Mouse (Mus musculus) activated CD4-positive, CD25-positive, alpha-beta regulatory T cell, adult 4 months (primary cell): ENCODE results near the gene Bcl2. TPM values are rescaled to one million over a fixed set of nuclear protein-coding genes. Genes with fewer than 3 reads are reported as not detected.
A peak's percentile ranks its signal among the peaks of the same experiment; 100 is the strongest.

Experiments
- ATAC-seq: one replicate; pipeline ENCODE4 v1.8.0; 2017
- polyA plus RNA-seq, 2 experiments: library from polyadenylated mRNA; unstranded; fragments of 100-300 nt; shearing (Covaris generic); gene quantifications; one replicate each; pipeline ENCODE4 v1.2.1; 2017

Bcl2 gene
- polyA plus RNA-seq, 2 experiments from 2014 or later, result 116 to 146 TPM

DNA sequence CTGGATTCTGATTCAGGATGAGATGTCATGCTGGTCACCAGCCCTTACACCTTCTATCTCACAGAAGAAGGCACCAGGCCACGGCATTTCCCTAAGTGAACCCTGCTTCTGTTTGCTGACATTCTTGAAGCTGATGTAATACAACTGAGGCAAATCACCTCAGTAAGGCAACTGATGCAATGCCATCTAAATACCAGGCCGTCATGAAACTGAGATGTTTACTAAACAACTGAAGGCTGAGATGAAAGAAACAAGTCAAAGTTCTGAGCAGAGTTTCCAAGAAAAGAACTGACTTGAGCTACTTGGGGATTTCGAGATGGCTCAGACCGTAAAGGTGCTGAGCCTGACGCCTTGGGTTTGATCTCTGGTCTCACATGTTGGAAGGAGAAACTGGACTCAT, 97.1 kb downstream of the Bcl2 start:
- ATAC-seq, result no peak

DNA sequence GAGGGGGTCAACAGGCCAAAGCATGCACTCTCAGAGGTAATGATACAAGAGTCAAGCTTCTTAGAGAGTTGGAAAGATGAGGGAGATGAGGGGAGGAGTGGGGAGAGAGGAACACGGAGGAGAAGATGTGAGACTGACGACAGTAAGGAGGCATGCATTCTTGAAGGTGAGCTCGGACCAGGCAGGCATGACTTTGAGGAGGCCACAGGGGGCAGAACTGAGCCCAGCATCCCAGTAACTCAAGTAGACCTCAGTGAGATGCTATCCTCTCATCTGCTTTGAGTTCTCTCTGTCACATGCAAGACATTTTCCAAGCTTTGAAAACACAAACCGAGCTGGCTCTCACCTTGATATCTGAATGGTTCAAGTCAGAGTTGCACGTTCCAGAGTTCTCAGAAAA, 100.7 kb downstream of the Bcl2 start:
- ATAC-seq, result no peak

DNA sequence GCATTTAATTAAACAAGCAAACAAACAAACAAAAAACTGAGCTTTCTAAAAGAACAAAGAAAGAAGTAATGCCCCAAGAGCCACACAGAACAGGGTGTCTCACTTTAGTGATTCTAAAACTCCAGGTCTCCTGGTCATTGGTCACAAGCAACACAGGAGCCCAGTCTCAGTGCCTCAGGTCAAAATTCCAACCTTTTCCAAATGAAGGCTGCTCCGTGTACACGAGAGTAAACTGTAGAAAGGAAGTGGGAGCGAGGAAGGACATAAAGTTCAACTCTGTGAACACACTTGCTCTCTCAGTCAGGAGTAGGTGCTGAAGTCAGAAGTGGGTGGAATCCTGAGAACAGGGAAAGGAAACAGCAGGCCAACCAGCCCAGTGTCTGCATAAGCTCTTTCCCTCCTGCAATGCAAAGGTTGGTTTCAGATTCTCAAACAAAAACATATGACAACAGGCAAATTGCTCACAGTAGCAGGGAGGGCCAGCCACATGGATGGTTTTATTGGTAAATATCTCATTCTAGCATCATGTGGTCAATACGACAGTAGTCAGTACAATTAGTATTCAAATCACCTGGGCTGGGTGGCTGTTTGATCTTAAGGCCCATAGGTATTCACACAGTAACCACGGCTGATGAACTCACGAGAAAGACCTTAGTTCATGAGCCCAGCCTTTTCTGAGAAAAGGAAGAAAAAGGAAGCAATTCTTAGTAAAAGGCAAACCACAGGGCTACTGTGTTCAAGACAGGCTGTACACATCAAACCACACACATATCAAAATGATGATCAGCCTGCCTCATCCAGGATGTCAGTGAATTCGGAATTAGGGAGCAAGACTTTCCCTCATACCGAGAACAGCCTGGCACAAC, 101.7 kb downstream of the Bcl2 start:
- peak; percentile 76 for ATAC-seq

GRCm38 (mm10) chr1:106611246-106611645, 102.8 kb downstream of the Bcl2 start:
- ATAC-seq, result no peak

DNA sequence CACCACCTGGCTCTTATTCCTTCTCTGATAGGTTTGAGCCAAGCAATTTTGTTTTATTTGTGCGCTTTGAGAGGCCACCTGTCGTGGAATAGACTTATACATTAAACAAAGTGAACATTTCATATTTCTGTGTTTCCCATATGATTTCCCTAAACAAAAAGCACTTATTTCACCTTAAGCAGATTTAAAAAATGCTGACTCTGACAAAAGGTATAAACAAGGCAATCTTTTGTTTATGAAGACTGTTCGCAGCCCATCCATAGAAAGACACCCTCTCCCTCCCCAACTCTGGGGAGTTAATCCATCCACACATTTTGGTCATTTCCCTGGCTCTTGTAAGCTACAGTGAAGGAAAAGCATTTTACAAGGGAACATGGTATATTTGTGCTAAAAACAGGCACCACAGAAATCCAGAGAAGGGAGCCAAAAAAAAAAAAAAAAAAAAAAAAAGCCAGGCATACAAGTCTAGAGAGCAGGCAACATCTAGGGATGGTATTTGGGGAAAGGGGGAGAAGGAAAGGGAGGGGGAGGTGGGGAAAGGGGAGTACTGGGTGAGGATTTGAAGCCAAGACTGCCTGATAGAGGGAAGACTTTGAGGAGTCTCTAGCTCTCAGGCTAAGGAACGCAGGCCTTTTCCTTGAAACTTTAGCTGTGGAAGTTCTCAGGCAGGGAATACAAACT, 105.8 kb downstream of the Bcl2 start:
- no peak for ATAC-seq

- peak; percentile 30 for ATAC-seq
These were observed 107.1 kb downstream of the Bcl2 start for GRCm38 (mm10) chr1:106606951-106607350.

GRCm38 (mm10) chr1:106603406-106603805, 110.7 kb downstream of the Bcl2 start:
- ATAC-seq, result no peak

DNA sequence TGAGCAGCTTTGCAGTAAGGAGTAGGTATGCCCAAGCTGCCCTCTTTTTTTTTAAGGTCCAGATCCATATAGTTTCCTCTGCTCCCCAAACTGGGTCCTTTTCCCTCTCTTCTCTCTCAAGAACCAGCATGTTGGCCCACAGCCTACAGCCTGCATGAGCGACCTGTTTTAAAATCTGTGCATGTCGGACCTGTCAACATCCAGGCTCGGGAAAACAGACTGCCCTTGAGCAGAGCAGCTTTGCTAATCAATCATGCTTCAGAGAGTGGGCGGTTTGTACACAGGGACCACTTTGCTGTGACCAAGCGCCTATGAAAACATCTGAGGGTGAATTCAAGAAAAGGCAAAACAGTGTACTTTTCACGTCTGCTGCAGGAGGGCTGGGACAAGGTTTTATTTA, 111.1 kb downstream of the Bcl2 start:
- no peak for ATAC-seq

- no peak for ATAC-seq
These were observed 111.5 kb downstream of the Bcl2 start for GRCm38 (mm10) chr1:106602536-106602935.

DNA sequence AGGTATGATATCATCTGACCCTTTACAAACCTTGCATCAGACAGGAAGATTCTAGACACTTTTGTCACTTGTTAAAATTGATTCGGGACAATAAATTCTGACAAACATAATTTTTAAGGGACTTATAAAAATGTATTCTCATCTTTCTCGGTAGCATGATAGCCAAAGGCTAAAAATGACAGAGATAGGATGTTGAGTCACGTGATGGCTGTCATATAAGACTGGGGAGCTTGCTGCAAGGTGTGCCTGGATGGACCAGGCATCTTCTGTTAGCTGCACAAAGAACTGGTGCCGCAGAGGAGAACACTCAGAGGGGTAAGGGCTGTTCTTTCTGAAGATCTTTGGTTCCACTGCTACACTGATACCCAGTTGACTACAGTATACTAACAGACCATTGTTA, 112.8 kb downstream of the Bcl2 start:
- peak; percentile 33 for ATAC-seq

DNA sequence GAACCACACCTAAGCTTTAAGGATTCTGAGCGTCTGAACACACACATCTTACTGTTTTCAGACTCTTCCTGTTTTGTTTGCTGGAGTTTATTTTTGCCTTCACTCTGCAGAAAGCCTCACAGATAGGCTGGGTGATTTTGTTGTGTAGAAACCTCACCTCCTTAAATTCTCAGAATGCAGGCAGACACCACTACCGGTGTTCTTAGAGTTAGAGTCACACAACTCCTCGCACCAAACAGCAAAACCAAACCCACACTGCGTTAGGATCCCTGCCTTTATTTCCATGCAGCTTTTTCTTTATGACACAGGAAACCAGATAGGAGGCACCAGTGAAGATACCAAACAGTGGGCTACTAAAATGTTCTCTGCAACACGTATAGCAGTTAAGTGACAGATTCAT, 113.2 kb downstream of the Bcl2 start:
- ATAC-seq, result peak; percentile 73

- ATAC-seq, result no peak
These were observed 115.8 kb downstream of the Bcl2 start for GRCm38 (mm10) chr1:106598292-106598583.

GRCm38 (mm10) chr1:106597575-106598291, 116.3 kb downstream of the Bcl2 start:
- ATAC-seq, result no peak

DNA sequence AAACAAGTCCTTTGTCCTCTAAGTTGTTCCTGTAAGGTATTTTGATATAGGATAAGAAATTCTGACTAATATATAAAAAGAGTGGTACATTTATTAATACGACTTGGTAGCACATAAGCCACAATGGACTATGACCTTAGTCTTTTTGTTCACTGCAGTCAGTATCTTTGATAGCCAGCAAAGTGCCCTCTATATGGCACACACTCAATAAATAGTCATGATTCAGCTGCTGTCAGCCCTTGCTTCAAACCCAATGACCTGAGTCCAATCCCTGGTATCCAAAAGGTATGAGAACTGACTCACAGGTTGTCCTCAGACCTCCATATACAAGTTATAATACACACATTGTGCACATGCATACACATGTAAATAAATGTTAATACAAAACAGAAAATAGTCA, 117.7 kb downstream of the Bcl2 start:
- ATAC-seq, result no peak

- no peak for ATAC-seq
These were observed 118.7 kb downstream of the Bcl2 start for GRCm38 (mm10) chr1:106595286-106595885.

- ATAC-seq, result no peak
These were observed 122.8 kb downstream of the Bcl2 start for GRCm38 (mm10) chr1:106591180-106591774.

GRCm38 (mm10) chr1:106589141-106589540, 124.9 kb downstream of the Bcl2 start:
- no peak for ATAC-seq

DNA sequence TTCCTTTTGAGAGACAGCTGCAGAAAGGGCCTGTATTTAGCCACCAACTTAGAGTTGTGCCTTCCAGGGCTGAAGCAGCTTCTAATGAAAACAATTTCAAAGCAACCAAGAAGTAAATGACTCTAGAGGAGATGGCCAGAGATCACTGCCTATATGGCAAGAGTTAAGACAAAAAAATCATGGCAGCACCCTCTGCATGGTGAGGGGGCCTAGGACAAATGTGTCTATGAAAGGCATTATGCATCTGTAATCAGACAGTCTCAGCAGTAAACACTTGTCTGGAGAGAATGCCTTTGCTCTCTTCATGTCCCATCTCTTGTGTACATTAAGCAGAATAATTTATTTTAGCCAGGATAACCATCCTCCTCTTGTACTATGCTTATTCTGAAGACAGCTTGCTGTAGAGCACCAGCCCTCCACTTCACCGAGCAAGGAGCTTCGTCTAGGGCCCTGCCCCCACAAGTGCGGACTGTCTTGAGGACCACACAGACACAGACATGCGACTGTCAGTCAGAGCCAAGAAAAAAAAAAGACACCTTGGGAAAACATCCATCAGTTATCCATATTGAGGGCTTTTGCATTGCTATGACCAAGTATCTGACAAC, 126.1 kb downstream of the Bcl2 start:
- no peak for ATAC-seq

DNA sequence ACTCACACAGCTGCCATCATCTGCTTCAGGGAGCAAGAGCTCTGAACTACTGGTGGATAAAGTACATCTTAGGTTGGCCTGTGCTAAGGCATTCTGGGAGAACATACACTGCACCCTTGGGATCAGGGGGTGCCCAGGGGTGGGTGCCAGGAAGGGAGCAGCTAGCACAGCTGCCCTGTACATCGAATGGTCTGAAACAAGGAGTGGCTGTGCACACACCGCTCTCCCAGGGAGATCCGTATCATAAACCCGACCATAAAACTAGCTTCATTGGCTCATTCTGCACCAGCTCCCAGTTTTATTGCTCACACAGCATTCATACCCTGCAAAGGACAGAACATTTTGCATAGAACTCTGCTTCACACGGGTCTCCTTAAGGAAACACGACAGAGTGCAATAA, 127.3 kb downstream of the Bcl2 start:
- ATAC-seq, result no peak

- ATAC-seq, result no peak
These were observed 128.7 kb downstream of the Bcl2 start for GRCm38 (mm10) chr1:106585349-106585748.

DNA sequence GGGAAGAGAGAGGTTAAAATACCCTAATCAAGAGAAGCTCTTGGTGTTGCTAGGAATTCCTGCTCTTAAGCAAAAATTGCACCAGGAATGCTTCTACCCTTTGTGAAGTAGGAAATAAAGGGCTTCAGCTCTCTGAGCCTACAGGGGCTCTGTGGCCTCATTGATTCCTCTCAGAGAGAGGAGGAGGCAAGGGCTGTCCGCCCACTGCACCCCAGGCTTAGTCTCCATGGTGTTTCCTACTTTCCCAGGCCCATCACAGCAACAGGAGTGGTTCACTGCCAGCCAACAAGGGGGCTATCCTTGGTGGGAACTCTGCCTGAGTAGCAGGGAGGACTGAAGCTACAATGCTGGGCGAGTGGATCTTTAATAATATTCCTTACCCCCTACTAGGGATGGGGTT, 129.2 kb downstream of the Bcl2 start:
- no peak for ATAC-seq

- ATAC-seq, result no peak
These were observed 129.8 kb downstream of the Bcl2 start for GRCm38 (mm10) chr1:106584273-106584672.
